Mouse (Mus musculus): ENCODE results near the gene Plcxd3. TPM values are rescaled to one million over a fixed set of nuclear protein-coding genes. Genes with fewer than 3 reads are reported as not detected.
"Not testable (repeated sequence)": the region's sequence is repeated elsewhere in the genome, so short reads cannot be mapped to it uniquely, and the experiment has no call there.

Plcxd3 gene
- polyA plus RNA-seq, 1 experiment = not detected

DNA sequence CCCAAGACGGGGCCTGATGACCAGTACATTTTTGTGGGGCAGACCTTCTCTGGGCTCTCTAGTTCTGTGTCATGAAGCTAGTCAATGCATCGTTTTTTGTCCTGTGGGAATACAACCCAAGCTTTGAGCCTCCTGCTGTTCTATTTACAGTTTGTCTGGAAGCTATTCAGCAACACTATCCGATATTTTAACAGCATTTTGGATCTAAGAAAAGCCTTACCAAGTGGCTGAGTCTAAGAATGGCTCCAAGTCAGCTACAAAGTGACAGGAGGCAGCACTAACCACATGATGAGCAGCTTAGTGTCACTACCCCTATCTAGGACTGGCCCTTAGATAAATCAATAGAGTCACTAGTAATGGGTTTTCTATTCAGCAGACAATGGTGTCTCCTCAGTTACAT, 149.3 kb downstream of the Plcxd3 start:
- H3K27ac ChIP-seq (ENCODE audit: insufficient read depth, low read depth, low read length) = no peak overlapping the region
- H3K4me3 ChIP-seq (ENCODE audit: insufficient read depth, low read length) = no peak overlapping the region
- TF ChIP-seq POLR2A (IDR thresholded peaks at IDR 0.05; ENCODE audit: borderline replicate concordance, low read depth, low read length) = no peak
- no peak for TF ChIP-seq CTCF (IDR thresholded peaks at IDR 0.05; ENCODE audit: low read depth, low read length)
- H3K4me1 ChIP-seq (ENCODE audit: control insufficient read depth, insufficient read depth, low read length) = no peaks in the 10 kb centered on the region

GRCm38 (mm10) chr15:4533700-4534099, 158.4 kb downstream of the Plcxd3 start:
- H3K4me3 ChIP-seq (ENCODE audit: insufficient read depth, low read length) = no peak overlapping the region
- no peak for TF ChIP-seq CTCF (IDR thresholded peaks at IDR 0.05; ENCODE audit: low read depth, low read length)
- no peak overlapping the region for H3K27ac ChIP-seq (ENCODE audit: insufficient read depth, low read depth, low read length)

DNA sequence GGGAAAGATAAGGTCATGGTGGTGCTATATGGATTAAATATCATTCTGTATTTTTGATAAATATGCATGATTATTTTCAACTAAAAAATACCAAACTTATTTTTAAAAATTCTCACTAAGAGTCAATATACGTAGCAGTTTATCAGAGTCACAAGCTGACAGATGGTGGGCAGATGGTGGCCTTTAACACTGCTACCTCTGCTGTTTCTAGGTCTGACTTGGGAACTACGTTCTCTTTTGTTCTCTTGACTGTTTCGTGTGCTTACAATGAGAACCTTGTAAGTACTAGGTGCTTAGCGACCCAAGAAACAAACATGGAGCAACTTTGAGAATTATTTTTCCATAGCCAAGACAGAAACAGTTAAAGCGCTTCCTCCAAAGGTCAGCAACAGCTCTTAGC, 183.8 kb downstream of the Plcxd3 start:
- no peak overlapping the region for H3K4me3 ChIP-seq (ENCODE audit: insufficient read depth, low read length)
- no peak for TF ChIP-seq POLR2A (IDR thresholded peaks at IDR 0.05; ENCODE audit: borderline replicate concordance, low read depth, low read length)
- no peak for TF ChIP-seq CTCF (IDR thresholded peaks at IDR 0.05; ENCODE audit: low read depth, low read length)
- H3K4me1 ChIP-seq (ENCODE audit: control insufficient read depth, insufficient read depth, low read length) = no peaks in the 10 kb centered on the region
- H3K27ac ChIP-seq (ENCODE audit: insufficient read depth, low read depth, low read length) = no peak overlapping the region

More at GRCm38 (mm10) chr15:4533700-4534099, 158.4 kb downstream of the Plcxd3 start:
- H3K4me1 ChIP-seq (ENCODE audit: control insufficient read depth, insufficient read depth, low read length) = no peaks in the 10 kb centered on the region

GRCm38 (mm10) chr15:4561431-4561970, 186.2 kb downstream of the Plcxd3 start:
- H3K4me3 ChIP-seq (ENCODE audit: insufficient read depth, low read length) = no peak overlapping the region
- H3K4me1 ChIP-seq (ENCODE audit: control insufficient read depth, insufficient read depth, low read length) = no peaks in the 10 kb centered on the region
- TF ChIP-seq CTCF (IDR thresholded peaks at IDR 0.05; ENCODE audit: low read depth, low read length) (no peak), POLR2A (IDR thresholded peaks at IDR 0.05; ENCODE audit: borderline replicate concordance, low read depth, low read length) (no peak)
- no peak overlapping the region for H3K27ac ChIP-seq (ENCODE audit: insufficient read depth, low read depth, low read length)

GRCm38 (mm10) chr15:4595521-4595920, 220.2 kb downstream of the Plcxd3 start:
- H3K4me3 ChIP-seq (ENCODE audit: insufficient read depth, low read length); H3K4me1 ChIP-seq (ENCODE audit: control insufficient read depth, insufficient read depth, low read length); H3K27ac ChIP-seq (ENCODE audit: insufficient read depth, low read depth, low read length): not testable (repeated sequence)

GRCm38 (mm10) chr15:4598661-4599060, 223.4 kb downstream of the Plcxd3 start:
- not testable (repeated sequence) for H3K4me3 ChIP-seq (ENCODE audit: insufficient read depth, low read length)

GRCm38 (mm10) chr15:4599331-4599730, 224.0 kb downstream of the Plcxd3 start:
- not testable (repeated sequence) for H3K27ac ChIP-seq (ENCODE audit: insufficient read depth, low read depth, low read length); H3K4me3 ChIP-seq (ENCODE audit: insufficient read depth, low read length); H3K4me1 ChIP-seq (ENCODE audit: control insufficient read depth, insufficient read depth, low read length)

More at GRCm38 (mm10) chr15:4598661-4599060, 223.4 kb downstream of the Plcxd3 start:
- H3K27ac ChIP-seq (ENCODE audit: insufficient read depth, low read depth, low read length); H3K4me1 ChIP-seq (ENCODE audit: control insufficient read depth, insufficient read depth, low read length): not testable (repeated sequence)

GRCm38 (mm10) chr15:4605630-4606029, 230.3 kb downstream of the Plcxd3 start:
- Histone ChIP-seq H3K4me1 (ENCODE audit: control insufficient read depth, insufficient read depth, low read length) (no peaks in the 10 kb centered on the region), H3K4me3 (ENCODE audit: insufficient read depth, low read length) (no peak overlapping the region), H3K27ac (ENCODE audit: insufficient read depth, low read depth, low read length) (no peak overlapping the region)
- TF ChIP-seq POLR2A (IDR thresholded peaks at IDR 0.05; ENCODE audit: borderline replicate concordance, low read depth, low read length) (no peak), CTCF (IDR thresholded peaks at IDR 0.05; ENCODE audit: low read depth, low read length) (no peak)

Data from bone marrow macrophage, adult 2 months (primary cell).